Mouse (Mus musculus) forebrain, embryonic 10.5 days (tissue): ENCODE data around the gene Uspl1. TPM values are rescaled to one million over a fixed set of nuclear protein-coding genes. Genes with fewer than 3 reads are reported as not detected.
A peak's percentile ranks its signal among the peaks of the same experiment; 100 is the strongest.

Experiments used
- DNase-seq: peaks from one replicate; pipeline ENCODE4 v3.0.0-alpha.2; 2017; ENCODE audit warnings: low spot score; ENCODE audit errors: extremely low spot score
- H3K27ac ChIP-seq: fragments of 300-500 bp; sonication (generic); 2 replicates; pipeline ENCODE4 v1.5.1; 2016; ENCODE audit warnings: mild to moderate bottlenecking
- H3K27me3 ChIP-seq: fragments of 300-500 bp; sonication (generic); 2 replicates; pipeline ENCODE4 v1.6.1; 2016; ENCODE audit warnings: mild to moderate bottlenecking; ENCODE audit not compliant: poor library complexity, severe bottlenecking
- H3K36me3 ChIP-seq: fragments of 300-500 bp; sonication (generic); replicated peaks from 2 replicates; pipeline ENCODE4 v1.6.1; 2016; ENCODE audit warnings: mild to moderate bottlenecking, moderate library complexity
- H3K4me1 ChIP-seq: fragments of 300-500 bp; sonication (generic); 2 replicates; pipeline ENCODE4 v1.6.1; 2016
- H3K4me3 ChIP-seq: fragments of 300-500 bp; sonication (generic); 2 replicates; pipeline ENCODE4 v1.5.1; 2016; ENCODE audit warnings: mild to moderate bottlenecking, moderate library complexity
- H3K9me3 ChIP-seq: fragments of 300-500 bp; sonication (generic); 2 replicates; pipeline ENCODE4 v1.6.1; 2016; ENCODE audit warnings: mild to moderate bottlenecking, moderate library complexity
- WGBS: fragments of 180-500 bp; shearing (Covaris S2); methylation state at CpG from one replicate; pipeline ENCODE4 v1.1.7; 2016; 5-methylcytosine and 5-hydroxymethylcytosine counted together
- polyA plus RNA-seq: library from polyadenylated mRNA; unstranded; fragments of >200 nt; fragmentation: Nextera tagmentation; extraction: Ambion mirVana; gene quantifications from 2 replicates; pipeline ENCODE4 v1.2.1, GENCODE M21; 2016

Gene Uspl1
- polyA plus RNA-seq, 1 experiment from 2014 or later = 73.3 TPM

DNA sequence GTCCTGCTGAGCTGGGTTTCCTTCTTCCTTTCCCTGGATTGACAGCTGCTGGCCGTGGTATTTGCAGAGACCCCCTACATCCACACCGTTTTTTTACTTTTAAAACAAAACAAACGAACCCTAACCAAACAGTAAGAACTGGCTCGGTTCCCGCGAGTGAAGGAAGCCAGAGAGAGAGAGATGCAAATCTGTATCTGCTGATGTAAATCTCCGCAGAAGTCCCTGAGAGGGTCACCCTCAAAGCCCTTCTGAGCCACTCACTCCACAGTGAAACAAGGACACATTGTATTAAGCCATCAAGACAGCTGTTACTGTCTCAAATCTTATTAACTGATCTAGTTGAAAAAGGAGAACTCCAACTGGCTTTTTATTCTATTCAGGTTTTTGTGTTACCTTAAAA is 40.5 kb downstream of the Uspl1 start:
- H3K4me1 ChIP-seq = peaks cover 25% of the 10 kb centered on the region
- H3K4me3 ChIP-seq = no peak overlapping the region

DNA sequence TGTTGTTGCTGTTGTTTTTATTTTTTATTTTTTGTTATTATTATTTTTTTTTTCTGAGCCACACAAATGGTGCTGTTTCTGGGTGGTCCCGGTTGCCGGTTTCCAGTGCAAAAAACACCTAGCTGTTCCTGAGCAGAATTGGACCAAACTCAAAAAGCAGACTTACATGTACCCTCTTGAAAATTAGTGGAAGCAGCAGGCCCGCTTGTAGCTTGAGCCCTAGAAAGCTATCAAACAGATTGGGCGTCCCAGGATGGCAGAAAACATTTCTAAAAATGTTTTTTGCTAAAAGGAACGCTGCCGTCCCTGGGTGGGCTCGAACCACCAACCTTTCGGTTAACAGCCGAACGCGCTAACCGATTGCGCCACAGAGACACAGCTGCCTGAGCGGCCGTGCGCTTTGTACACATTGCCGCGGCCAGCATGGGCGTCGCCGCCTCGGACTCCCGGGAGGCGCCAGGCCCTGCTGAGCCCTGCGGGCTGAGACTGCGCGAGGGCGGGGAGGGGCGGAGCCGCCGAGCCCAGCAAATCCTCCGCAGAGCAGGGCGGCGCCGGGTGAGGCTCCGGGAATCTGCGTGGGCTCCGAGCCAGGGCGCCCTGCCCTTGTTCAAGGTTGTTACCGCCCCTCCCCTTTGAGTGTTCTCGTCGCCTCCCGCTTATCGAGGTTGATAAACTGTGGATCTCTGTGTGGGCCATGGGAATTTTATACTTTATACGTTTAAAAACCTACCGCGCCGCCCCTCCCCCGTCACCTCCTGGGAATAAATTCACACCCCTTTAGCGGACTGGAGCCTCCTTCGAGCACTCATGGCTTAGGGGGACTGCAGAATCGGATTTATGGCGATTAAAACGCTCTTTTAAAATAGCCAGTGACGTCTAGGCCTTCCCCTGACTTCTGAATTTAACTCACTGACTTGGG is 44.8 kb downstream of the Uspl1 start:
- Histone ChIP-seq H3K36me3 (no peaks in the 10 kb centered on the region), H3K4me1 (peaks cover 22% of the 10 kb centered on the region), H3K27me3 (no peaks in the 10 kb centered on the region), H3K27ac (peak overlapping the region; percentile 89), H3K9me3 (peaks cover 5% of the 10 kb centered on the region; the same call in 1 of the 2 replicates), H3K4me3 (peak overlapping the region; percentile 65)
- DNase-seq = peak; percentile 97
- WGBS = 4% methylated on average over 55 of the region's 55 CpGs

More for the DNA sequence above, 40.5 kb downstream of the Uspl1 start:
- 37% methylated on average over 7 of the region's 7 CpGs for WGBS
- no peak overlapping the region for H3K27ac ChIP-seq
- no peak for DNase-seq
- H3K9me3 ChIP-seq = peaks cover 9% of the 10 kb centered on the region
- H3K36me3 ChIP-seq = no peaks in the 10 kb centered on the region
- H3K27me3 ChIP-seq = no peaks in the 10 kb centered on the region

DNA sequence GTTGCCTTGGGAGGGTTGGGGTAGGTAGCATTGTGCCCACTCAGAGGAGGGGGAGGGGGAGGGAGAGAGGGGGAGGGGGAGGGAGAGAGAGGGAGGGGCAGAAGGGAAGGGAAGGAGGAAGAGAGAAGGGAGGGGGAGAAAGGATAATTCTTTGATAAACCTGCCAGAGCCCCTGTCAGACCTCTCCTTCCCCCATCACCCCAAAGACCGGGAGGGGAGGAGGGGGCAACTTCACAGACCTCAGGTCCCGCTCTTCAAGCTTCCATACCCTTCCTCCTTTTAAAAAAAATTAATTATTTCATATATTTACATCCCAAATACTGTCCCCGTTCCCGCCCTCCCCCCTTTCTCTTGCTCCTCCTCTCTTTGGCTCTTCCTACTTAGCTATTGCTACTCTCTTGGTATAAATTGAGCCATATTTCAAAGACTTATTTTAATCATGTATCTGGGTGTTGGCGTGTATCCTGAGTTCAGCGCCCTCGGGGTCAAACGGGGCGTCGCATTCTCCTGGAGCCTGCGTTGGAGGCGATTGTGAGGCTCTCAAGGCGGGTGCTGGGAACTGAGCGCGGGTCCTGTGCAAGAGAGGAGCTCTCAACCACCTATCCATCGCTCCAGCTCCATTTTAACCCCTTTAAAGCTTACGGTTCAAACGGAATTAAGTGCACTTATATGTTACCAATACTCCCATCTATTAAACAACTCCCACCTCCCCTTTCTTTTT is 45.6 kb downstream of the Uspl1 start:
- Histone ChIP-seq H3K4me1 (peaks cover 14% of the 10 kb centered on the region), H3K9me3 (peaks cover 5% of the 10 kb centered on the region; the same call in 1 of the 2 replicates), H3K27ac (peak overlapping the region; percentile 89), H3K27me3 (no peaks in the 10 kb centered on the region), H3K36me3 (no peaks in the 10 kb centered on the region), H3K4me3 (peak overlapping the region; percentile 65)
- no peak for DNase-seq
- WGBS = 72% methylated on average over 18 of the region's 18 CpGs

DNA sequence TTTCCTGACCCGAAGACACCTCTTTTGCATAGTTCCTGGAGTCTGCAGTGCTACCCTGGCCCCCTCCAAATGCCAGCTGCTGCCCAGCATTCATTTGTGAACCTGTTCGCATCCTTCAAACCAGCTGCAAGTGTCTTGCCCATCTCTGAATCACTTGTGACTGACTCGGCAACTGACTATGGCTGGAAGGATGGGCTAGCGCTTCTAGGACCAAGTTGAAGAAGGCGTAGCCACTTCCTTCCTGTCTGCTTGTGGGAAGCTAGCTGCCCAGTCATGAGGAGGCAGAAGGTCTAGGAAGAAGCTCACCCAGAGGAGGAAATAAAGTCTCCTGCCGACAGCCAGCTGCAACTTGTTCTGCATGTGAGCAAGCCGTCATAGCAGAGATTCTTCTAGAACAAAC is 50.9 kb downstream of the Uspl1 start:
- Histone ChIP-seq H3K27me3 (no peaks in the 10 kb centered on the region), H3K4me1 (no peaks in the 10 kb centered on the region), H3K9me3 (peaks cover 4% of the 10 kb centered on the region; the same call in 1 of the 2 replicates), H3K27ac (no peak overlapping the region), H3K4me3 (no peak overlapping the region), H3K36me3 (no peaks in the 10 kb centered on the region)
- WGBS = 84% methylated on average over 7 of the region's 7 CpGs
- no peak for DNase-seq

GRCm38 (mm10) chr5:149237221-149237950 is 53.2 kb downstream of the Uspl1 start:
- Histone ChIP-seq H3K4me3 (no peak overlapping the region), H3K4me1 (no peaks in the 10 kb centered on the region), H3K36me3 (no peaks in the 10 kb centered on the region), H3K27me3 (no peaks in the 10 kb centered on the region), H3K27ac (no peak overlapping the region), H3K9me3 (no peaks in the 10 kb centered on the region; the same call in 1 of the 2 replicates)
- 90% methylated on average over 24 of the region's 24 CpGs for WGBS
- no peak for DNase-seq

DNA sequence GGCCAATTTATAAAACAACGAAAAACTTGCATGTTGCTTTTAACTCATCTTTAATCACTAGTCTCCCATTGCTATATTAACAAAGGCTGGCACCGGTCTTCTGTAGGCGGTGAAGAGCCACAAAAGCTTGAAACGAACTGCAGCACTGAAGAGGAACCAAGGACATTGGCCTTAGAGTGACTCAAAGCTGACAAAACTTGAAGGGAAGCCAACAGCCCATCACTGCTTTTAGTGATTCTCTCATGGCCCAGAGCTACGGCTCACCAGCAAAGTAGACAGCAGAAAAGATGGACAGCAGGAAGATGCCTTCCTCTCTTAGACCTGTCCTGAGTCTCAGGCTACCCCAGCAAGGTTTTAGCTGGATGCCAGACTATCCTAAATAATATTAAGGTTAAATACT is 58.3 kb downstream of the Uspl1 start:
- no peak for DNase-seq
- no peak overlapping the region for H3K27ac ChIP-seq
- no peak overlapping the region for H3K4me3 ChIP-seq
- H3K9me3 ChIP-seq = no peaks in the 10 kb centered on the region; the same call in 1 of the 2 replicates
- peaks cover 17% of the 10 kb centered on the region for H3K4me1 ChIP-seq
- H3K36me3 ChIP-seq = no peaks in the 10 kb centered on the region
- 92% methylated on average over 5 of the region's 5 CpGs for WGBS
- no peaks in the 10 kb centered on the region for H3K27me3 ChIP-seq

DNA sequence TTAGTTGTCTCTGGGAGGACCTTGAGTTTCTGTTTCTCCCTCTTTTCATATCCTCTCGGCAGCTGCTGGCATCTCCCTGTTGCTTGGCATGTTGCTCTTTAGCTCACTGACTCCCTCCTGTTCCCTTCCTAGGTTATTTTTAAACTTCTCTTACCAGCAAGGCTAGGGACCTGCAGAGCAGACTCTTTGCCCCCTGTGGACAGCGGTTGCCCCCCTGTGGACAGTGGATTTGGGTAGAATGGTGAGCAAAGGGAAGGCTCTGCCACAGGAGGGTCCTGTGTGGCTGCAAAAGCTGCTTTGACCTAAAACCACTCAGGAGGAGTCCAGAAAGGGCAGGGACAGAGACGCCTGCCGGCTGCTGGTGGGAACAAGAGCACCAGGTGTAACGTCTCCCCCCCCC is 58.9 kb downstream of the Uspl1 start:
- H3K4me1 ChIP-seq = peaks cover 19% of the 10 kb centered on the region
- H3K9me3 ChIP-seq = no peaks in the 10 kb centered on the region; the same call in 1 of the 2 replicates
- H3K4me3 ChIP-seq = no peak overlapping the region
- DNase-seq = no peak
- 57% methylated on average over 5 of the region's 5 CpGs for WGBS
- H3K27ac ChIP-seq = no peak overlapping the region
- no peaks in the 10 kb centered on the region for H3K27me3 ChIP-seq
- no peaks in the 10 kb centered on the region for H3K36me3 ChIP-seq

GRCm38 (mm10) chr5:149245391-149245964 is 61.3 kb downstream of the Uspl1 start:
- Histone ChIP-seq H3K9me3 (no peaks in the 10 kb centered on the region; the same call in 1 of the 2 replicates), H3K36me3 (no peaks in the 10 kb centered on the region), H3K4me1 (peaks cover 19% of the 10 kb centered on the region), H3K27me3 (no peaks in the 10 kb centered on the region), H3K27ac (peak overlapping the region; percentile 75), H3K4me3 (peak overlapping the region; percentile 33)
- DNase-seq = no peak
- 66% methylated on average over 9 of the region's 9 CpGs for WGBS

- DNase-seq = peak; percentile 31
- Histone ChIP-seq H3K9me3 (no peaks in the 10 kb centered on the region; the same call in 1 of the 2 replicates), H3K27me3 (no peaks in the 10 kb centered on the region), H3K4me3 (peak overlapping the region; percentile 33), H3K27ac (peak overlapping the region; percentile 75), H3K4me1 (peaks cover 19% of the 10 kb centered on the region), H3K36me3 (no peaks in the 10 kb centered on the region)
- 34% methylated on average over 16 of the region's 16 CpGs for WGBS
These were observed 61.9 kb downstream of the Uspl1 start for GRCm38 (mm10) chr5:149245965-149246470.

- Histone ChIP-seq H3K4me3 (no peak overlapping the region), H3K36me3 (no peaks in the 10 kb centered on the region), H3K9me3 (no peaks in the 10 kb centered on the region), H3K4me1 (peaks cover 19% of the 10 kb centered on the region), H3K27me3 (no peaks in the 10 kb centered on the region), H3K27ac (no peak overlapping the region)
- WGBS = 54% methylated on average over 20 of the region's 20 CpGs
- DNase-seq = no peak
These were observed 63.1 kb downstream of the Uspl1 start for GRCm38 (mm10) chr5:149247047-149247904.

GRCm38 (mm10) chr5:149252303-149252702 is 68.2 kb downstream of the Uspl1 start:
- H3K36me3 ChIP-seq = no peaks in the 10 kb centered on the region
- H3K9me3 ChIP-seq = no peaks in the 10 kb centered on the region
- H3K27ac ChIP-seq = no peak overlapping the region
- no peaks in the 10 kb centered on the region for H3K27me3 ChIP-seq
- DNase-seq = no peak
- H3K4me3 ChIP-seq = no peak overlapping the region
- peaks cover 3% of the 10 kb centered on the region for H3K4me1 ChIP-seq
- WGBS = 86% methylated on average over 3 of the region's 3 CpGs
